Mouse (Mus musculus): ENCODE measurements at regions not wholly inside any gene's neighbourhood (a gene's known extent, or its start where the extent isn't known, plus 50 kb on each side); places are given as distances from the start of the nearest gene placed in this dataset.
"Not testable (repeated sequence)": the region's sequence is repeated elsewhere in the genome, so short reads cannot be mapped to it uniquely, and the experiment has no call there.

GRCm38 (mm10) chr13:16487292-16487691 is 475.6 kb downstream of the Inhba start:
- DNase-seq (ENCODE audit: low read depth, low spot score), result no peak

GRCm38 (mm10) chr13:16490680-16491079 is 479.0 kb downstream of the Inhba start:
- DNase-seq (ENCODE audit: low read depth, low spot score), result not testable (repeated sequence)

GRCm38 (mm10) chr13:16498052-16498451 is 486.4 kb downstream of the Inhba start:
- DNase-seq (ENCODE audit: low read depth, low spot score), result no peak

GRCm38 (mm10) chr13:16512876-16513275 is 501.2 kb downstream of the Inhba start:
- DNase-seq (ENCODE audit: low read depth, low spot score), result no peak

- no peak for DNase-seq (ENCODE audit: low read depth, low spot score)
These were observed 503.5 kb downstream of the Inhba start for GRCm38 (mm10) chr13:16515195-16515594.

- no peak for DNase-seq (ENCODE audit: low read depth, low spot score)
These were observed 517.4 kb downstream of the Inhba start for GRCm38 (mm10) chr13:16529036-16529435.

GRCm38 (mm10) chr13:16543771-16544170 is 532.1 kb downstream of the Inhba start:
- DNase-seq (ENCODE audit: low read depth, low spot score), result no peak

GRCm38 (mm10) chr13:16550060-16550459 is 538.4 kb downstream of the Inhba start:
- DNase-seq (ENCODE audit: low read depth, low spot score), result no peak

- DNase-seq (ENCODE audit: low read depth, low spot score), result no peak
These were observed 553.3 kb downstream of the Inhba start for GRCm38 (mm10) chr13:16564988-16565387.

GRCm38 (mm10) chr13:16574069-16574468 is 562.4 kb downstream of the Inhba start:
- no peak for DNase-seq (ENCODE audit: low read depth, low spot score)

GRCm38 (mm10) chr13:16586286-16586685 is 574.6 kb downstream of the Inhba start:
- no peak for DNase-seq (ENCODE audit: low read depth, low spot score)

GRCm38 (mm10) chr13:16619755-16620154 is 608.1 kb downstream of the Inhba start:
- no peak for DNase-seq (ENCODE audit: low read depth, low spot score)

- no peak for DNase-seq (ENCODE audit: low read depth, low spot score)
These were observed 614.9 kb downstream of the Inhba start for GRCm38 (mm10) chr13:16626584-16626983.

- DNase-seq (ENCODE audit: low read depth, low spot score), result no peak
These were observed 621.9 kb downstream of the Inhba start for GRCm38 (mm10) chr13:16633445-16634092.

- no peak for DNase-seq (ENCODE audit: low read depth, low spot score)
These were observed 624.6 kb downstream of the Inhba start for GRCm38 (mm10) chr13:16636251-16636650.

GRCm38 (mm10) chr13:16641611-16642449 is 630.2 kb downstream of the Inhba start:
- DNase-seq (ENCODE audit: low read depth, low spot score), result no peak

GRCm38 (mm10) chr13:16642450-16642994 is 630.9 kb downstream of the Inhba start:
- no peak for DNase-seq (ENCODE audit: low read depth, low spot score)

- DNase-seq (ENCODE audit: low read depth, low spot score), result no peak
These were observed 633.7 kb downstream of the Inhba start for GRCm38 (mm10) chr13:16645311-16645710.

GRCm38 (mm10) chr13:16646056-16646455 is 634.4 kb downstream of the Inhba start:
- DNase-seq (ENCODE audit: low read depth, low spot score), result no peak

GRCm38 (mm10) chr13:16646649-16647048 is 635.0 kb downstream of the Inhba start:
- DNase-seq (ENCODE audit: low read depth, low spot score), result no peak

GRCm38 (mm10) chr13:16656110-16656509 is 644.5 kb downstream of the Inhba start:
- no peak for DNase-seq (ENCODE audit: low read depth, low spot score)

- no peak for DNase-seq (ENCODE audit: low read depth, low spot score)
These were observed 648.2 kb downstream of the Inhba start for GRCm38 (mm10) chr13:16659894-16660293.

GRCm38 (mm10) chr13:16668652-16669051 is 657.0 kb downstream of the Inhba start:
- DNase-seq (ENCODE audit: low read depth, low spot score), result no peak

Data from skeletal muscle tissue, adult 2 months (tissue).